Mouse (Mus musculus) MEL (cell line): ENCODE measurements at regions not wholly inside any gene's neighbourhood (a gene's known extent, or its start where the extent isn't known, plus 50 kb on each side); places are given as distances from the start of the nearest gene placed in this dataset.

Experiments
- BHLHE40 ChIP-seq: IDR thresholded peaks from 2 replicates; pipeline ENCODE4 v1.6.1; 2012; ENCODE audit warnings: low read depth, mild to moderate bottlenecking, inconsistent platforms, low read length, improper control_type of control experiment, borderline replicate concordance
- CHD2 ChIP-seq: IDR thresholded peaks from 2 replicates; pipeline ENCODE4 v1.6.1; 2011; ENCODE audit warnings: low read length, improper control_type of control experiment
- CTCF ChIP-seq, 3 experiments: IDR thresholded peaks in 2 of 3; conservative IDR thresholded peaks in 1 of 3; 2 replicates each; pipeline ENCODE4 v1.5.1; 2011 to 2012; ENCODE audit warnings: low read length in 3 of 3, low read depth in 2 of 3, mild to moderate bottlenecking in 2 of 3, improper control_type of control experiment in 1 of 3, inconsistent platforms in 1 of 3, mixed read lengths in 1 of 3, moderate library complexity in 1 of 3; ENCODE audit not compliant: control insufficient read depth in 1 of 3, insufficient read depth in 1 of 3, poor library complexity in 1 of 3, severe bottlenecking in 1 of 3
- ELF1 ChIP-seq: IDR thresholded peaks from 2 replicates; pipeline ENCODE4 v1.6.1; 2014; ENCODE audit warnings: low read depth, mild to moderate bottlenecking, inconsistent platforms, low read length, improper control_type of control experiment, moderate library complexity
- GABPA ChIP-seq: IDR thresholded peaks from 2 replicates; pipeline ENCODE4 v1.6.1; 2012; ENCODE audit warnings: low read depth, mild to moderate bottlenecking, inconsistent platforms, low read length, improper control_type of control experiment, moderate library complexity
- NELFE ChIP-seq: IDR thresholded peaks from 2 replicates; pipeline ENCODE4 v1.6.1; 2011; ENCODE audit warnings: low read depth, low read length, improper control_type of control experiment
- POLR2A ChIP-seq, 2 experiments: IDR thresholded peaks; 2 replicates each; pipeline ENCODE4 v1.6.1; 2011 to 2012; ENCODE audit warnings: low read length in 2 of 2, mild to moderate bottlenecking in 2 of 2, control low read depth in 1 of 2, improper control_type of control experiment in 1 of 2, low read depth in 1 of 2, moderate library complexity in 1 of 2; ENCODE audit not compliant: control insufficient read depth in 1 of 2, insufficient read depth in 1 of 2, poor library complexity in 1 of 2
- SIN3A ChIP-seq: IDR thresholded peaks from 2 replicates; pipeline ENCODE4 v1.6.1; 2012; ENCODE audit warnings: low read length, improper control_type of control experiment, inconsistent platforms
- TBP ChIP-seq: IDR thresholded peaks from 2 replicates; pipeline ENCODE4 v1.8.0; 2011; ENCODE audit warnings: low read depth, low read length, improper control_type of control experiment

DNA sequence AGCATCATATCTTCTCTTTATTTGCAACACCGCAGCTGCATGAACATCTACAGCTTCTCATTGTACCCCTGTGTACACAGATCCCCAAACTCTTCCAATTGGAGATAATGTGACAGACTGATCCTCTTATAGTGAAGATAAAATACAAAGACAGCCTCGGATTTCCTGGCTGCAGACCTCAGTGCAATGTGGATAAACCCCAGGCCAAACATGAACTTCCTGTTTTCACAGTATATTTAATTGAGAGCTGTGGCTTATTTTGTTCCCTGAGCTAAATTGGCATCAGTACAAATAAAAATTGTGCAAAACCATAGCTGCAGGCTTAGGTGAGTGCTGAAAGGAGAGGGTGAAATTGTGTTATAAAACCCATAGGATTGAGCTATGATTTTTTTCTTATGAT, 134.8 kb upstream of the Ghitm start:
- TF ChIP-seq NELFE (no peak), CTCF (IDR thresholded peaks at IDR 0.05 in 2 of 3, conservative IDR thresholded peaks at IDR 0.05 in 1 of 3; ENCODE audit: control insufficient read depth in 1 of 3, insufficient read depth in 1 of 3, low read depth in 2 of 3, low read length in 3 of 3, poor library complexity in 1 of 3, severe bottlenecking in 1 of 3) (no peak), GABPA (no peak), POLR2A (IDR thresholded peaks at IDR 0.05; ENCODE audit: control insufficient read depth in 1 of 2, insufficient read depth in 1 of 2, low read depth in 1 of 2, low read length in 2 of 2, poor library complexity in 1 of 2) (no peak), CHD2 (no peak), SIN3A (no peak), ELF1 (no peak), TBP (no peak), BHLHE40 (no peak)
